Mouse (Mus musculus) heart, embryonic 11.5 days (tissue): ENCODE measurements around the gene Trib3. TPM values are rescaled to one million over a fixed set of nuclear protein-coding genes. Genes with fewer than 3 reads are reported as not detected.

Experiments
- ATAC-seq: fragments of 200-750 bp; cut with Nextera tagmentation; replicated peaks from 2 replicates; pipeline ENCODE4 v1.8.0; 2017; ENCODE audit warnings: moderate library complexity; ENCODE audit not compliant: insufficient number of reproducible peaks, low FRiP score, low TSS enrichment
- H3K27ac ChIP-seq: fragments of 300-500 bp; sonication (generic); 2 replicates; pipeline ENCODE4 v1.5.1; 2014; ENCODE audit warnings: mild to moderate bottlenecking, low read depth, low read length
- H3K27me3 ChIP-seq: fragments of 300-500 bp; sonication (generic); 2 replicates; pipeline ENCODE4 v1.6.1; 2014; ENCODE audit warnings: mild to moderate bottlenecking, low read length, mixed read lengths; ENCODE audit not compliant: control insufficient read depth, insufficient read depth
- H3K36me3 ChIP-seq: fragments of 300-500 bp; sonication (generic); 2 replicates; pipeline ENCODE4 v1.6.1; 2014; ENCODE audit warnings: mild to moderate bottlenecking, low read length, moderate library complexity, mixed read lengths; ENCODE audit not compliant: control insufficient read depth, insufficient read depth
- H3K4me1 ChIP-seq: fragments of 300-500 bp; sonication (generic); 2 replicates; pipeline ENCODE4 v1.6.1; 2014; ENCODE audit warnings: low read length; ENCODE audit not compliant: control insufficient read depth, insufficient read depth
- H3K4me2 ChIP-seq: fragments of 300-500 bp; sonication (generic); 2 replicates; pipeline ENCODE4 v1.6.1; 2014; ENCODE audit warnings: mild to moderate bottlenecking, moderate library complexity
- H3K4me3 ChIP-seq: fragments of 300-500 bp; sonication (generic); 2 replicates; pipeline ENCODE4 v1.5.1; 2014; ENCODE audit warnings: low read depth, low read length
- H3K9ac ChIP-seq: fragments of 300-500 bp; sonication (generic); 2 replicates; pipeline ENCODE4 v1.6.1; 2014; ENCODE audit warnings: mild to moderate bottlenecking, low read depth, low read length, moderate library complexity
- H3K9me3 ChIP-seq: fragments of 300-500 bp; sonication (generic); replicated peaks from 2 replicates; pipeline ENCODE4 v1.6.1; 2016; ENCODE audit warnings: low read length; ENCODE audit not compliant: control insufficient read depth
- WGBS: fragments of 180-500 bp; shearing (Covaris S2); extraction: QIAGEN DNeasy Blood & Tissue Kit; methylation state at CpG from one replicate; pipeline ENCODE4 v1.1.7; 2014; ENCODE audit not compliant: insufficient replicate concordance; 5-methylcytosine and 5-hydroxymethylcytosine counted together
- polyA plus RNA-seq: library from polyadenylated mRNA; unstranded; fragments of >200 nt; fragmentation: Nextera tagmentation; extraction: Ambion mirVana; gene quantifications from 2 replicates; pipeline ENCODE4 v1.2.1, GENCODE M21; 2014

The Trib3 gene
- polyA plus RNA-seq, 1 experiment from 2014 or later: 3.4 TPM

DNA sequence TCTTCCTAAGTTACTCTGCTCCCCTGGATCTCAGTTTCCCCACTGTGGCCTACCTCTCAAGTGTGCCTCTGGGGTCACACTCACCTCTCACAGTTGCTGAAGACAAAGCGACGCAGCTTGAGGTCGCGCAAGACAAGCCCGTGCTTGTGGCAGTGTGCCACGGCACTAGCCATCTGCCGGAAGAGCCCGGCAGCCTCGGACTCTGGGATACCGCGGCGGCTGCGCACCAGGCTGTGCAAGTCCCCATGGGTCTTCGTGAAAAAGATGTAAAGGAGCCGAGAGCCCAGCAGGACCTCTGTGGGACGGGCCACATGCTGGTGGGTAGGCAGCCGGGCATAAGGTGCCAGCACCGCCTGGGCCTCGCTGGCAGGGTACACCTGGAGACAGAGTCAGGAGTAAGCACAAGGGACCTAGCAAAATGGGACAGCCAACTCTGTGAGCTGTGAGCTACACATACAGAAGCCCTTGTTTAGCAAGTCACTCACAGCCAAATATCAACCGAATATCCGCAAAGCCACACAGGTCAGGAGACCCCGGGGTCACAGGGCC, 4.1 kb downstream of the Trib3 start:
- Histone ChIP-seq H3K9ac (no peak overlapping the region), H3K4me3 (no peak overlapping the region), H3K27me3 (no peaks in the 10 kb centered on the region), H3K36me3 (no peaks in the 10 kb centered on the region), H3K4me1 (peaks cover 4% of the 10 kb centered on the region; the same call in 1 of the 2 replicates), H3K27ac (no peak overlapping the region), H3K9me3 (no peaks in the 10 kb centered on the region), H3K4me2 (no peak overlapping the region)
- 80% methylated on average over 22 of the region's 22 CpGs for WGBS
- no peak for ATAC-seq

DNA sequence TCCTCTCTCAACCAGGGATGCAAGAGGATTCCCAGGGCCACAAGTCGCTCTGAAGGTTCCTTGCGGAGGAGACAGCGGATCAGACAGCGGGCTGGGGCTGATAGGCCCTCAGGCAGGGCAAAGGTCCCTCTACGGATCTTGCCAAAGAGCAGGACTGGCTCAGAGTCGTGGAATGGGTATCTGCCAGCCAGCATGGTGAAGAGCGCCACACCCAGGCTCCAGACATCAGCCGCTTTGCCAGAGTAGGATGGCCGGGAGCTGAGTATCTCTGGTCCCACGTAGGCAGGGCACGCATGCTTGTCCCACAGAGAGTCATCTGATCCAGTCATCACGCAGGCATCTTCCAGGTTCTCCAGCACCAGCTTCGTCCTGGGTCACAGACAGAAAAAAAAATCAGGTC, 5.5 kb downstream of the Trib3 start:
- 79% methylated on average over 13 of the region's 13 CpGs for WGBS
- Histone ChIP-seq H3K9ac (no peak overlapping the region), H3K9me3 (no peaks in the 10 kb centered on the region), H3K27ac (no peak overlapping the region), H3K27me3 (no peaks in the 10 kb centered on the region), H3K36me3 (no peaks in the 10 kb centered on the region), H3K4me2 (no peak overlapping the region), H3K4me3 (no peak overlapping the region), H3K4me1 (no peaks in the 10 kb centered on the region)
- ATAC-seq: no peak

DNA sequence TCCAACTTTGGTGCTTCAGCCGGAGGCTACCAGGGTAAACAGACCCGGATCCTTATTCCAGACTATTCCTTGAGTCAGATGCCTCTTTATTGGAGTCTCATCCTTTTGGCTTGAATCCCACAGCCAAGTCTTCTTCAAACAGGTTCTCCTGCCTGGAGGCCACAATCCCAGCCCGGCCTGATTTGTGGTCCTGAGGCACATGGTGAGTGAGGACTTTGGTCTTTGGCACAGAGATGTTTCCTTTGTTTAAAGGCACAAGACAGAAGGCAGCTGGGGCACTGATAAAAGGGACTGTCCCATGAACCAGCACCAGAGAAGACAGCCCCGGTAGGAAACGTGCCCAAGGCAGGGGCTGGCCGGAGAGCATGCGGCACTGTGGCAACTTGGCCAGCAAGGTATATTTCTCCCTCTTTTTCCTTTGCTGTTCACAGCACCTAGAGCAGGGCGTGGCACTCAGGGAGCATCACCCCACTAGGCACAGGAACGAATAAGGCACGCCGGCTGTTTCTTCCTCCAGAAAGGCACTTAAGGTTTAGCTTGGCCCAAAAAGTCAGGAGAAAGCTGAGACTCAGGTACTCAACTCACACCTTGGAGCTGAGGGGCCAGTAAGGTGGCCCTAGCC, 6.1 kb downstream of the Trib3 start:
- Histone ChIP-seq H3K4me3 (no peak overlapping the region), H3K27me3 (no peaks in the 10 kb centered on the region), H3K4me2 (no peak overlapping the region), H3K9me3 (no peaks in the 10 kb centered on the region), H3K36me3 (no peaks in the 10 kb centered on the region), H3K9ac (no peak overlapping the region), H3K4me1 (no peaks in the 10 kb centered on the region), H3K27ac (no peak overlapping the region)
- ATAC-seq: no peak
- WGBS: 89% methylated on average over 11 of the region's 11 CpGs

DNA sequence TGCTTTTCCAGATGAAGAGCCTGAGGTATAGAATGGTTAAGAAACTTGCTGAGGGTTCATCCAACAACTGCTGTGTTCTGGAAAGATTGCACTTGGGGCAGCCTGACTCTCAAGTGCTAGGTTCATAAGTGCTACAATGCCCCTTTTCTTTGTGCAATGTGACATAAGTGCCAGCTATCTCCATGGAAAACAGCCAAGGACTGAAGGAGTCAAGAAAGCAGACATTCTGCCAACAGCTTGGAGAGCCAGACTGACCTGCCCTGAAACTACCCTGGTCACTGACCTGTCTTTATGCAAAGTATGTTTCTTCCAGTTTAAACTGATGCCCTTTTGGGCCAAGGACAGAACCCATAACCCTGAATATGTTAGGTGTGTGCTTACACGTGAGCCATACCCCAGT, 7.0 kb downstream of the Trib3 start:
- Histone ChIP-seq H3K27ac (no peak overlapping the region), H3K27me3 (no peaks in the 10 kb centered on the region), H3K4me2 (no peak overlapping the region), H3K4me1 (no peaks in the 10 kb centered on the region), H3K36me3 (no peaks in the 10 kb centered on the region), H3K4me3 (no peak overlapping the region), H3K9me3 (no peaks in the 10 kb centered on the region), H3K9ac (no peak overlapping the region)
- ATAC-seq: no peak
- 66% methylated on average over 1 of the region's 1 CpGs for WGBS

DNA sequence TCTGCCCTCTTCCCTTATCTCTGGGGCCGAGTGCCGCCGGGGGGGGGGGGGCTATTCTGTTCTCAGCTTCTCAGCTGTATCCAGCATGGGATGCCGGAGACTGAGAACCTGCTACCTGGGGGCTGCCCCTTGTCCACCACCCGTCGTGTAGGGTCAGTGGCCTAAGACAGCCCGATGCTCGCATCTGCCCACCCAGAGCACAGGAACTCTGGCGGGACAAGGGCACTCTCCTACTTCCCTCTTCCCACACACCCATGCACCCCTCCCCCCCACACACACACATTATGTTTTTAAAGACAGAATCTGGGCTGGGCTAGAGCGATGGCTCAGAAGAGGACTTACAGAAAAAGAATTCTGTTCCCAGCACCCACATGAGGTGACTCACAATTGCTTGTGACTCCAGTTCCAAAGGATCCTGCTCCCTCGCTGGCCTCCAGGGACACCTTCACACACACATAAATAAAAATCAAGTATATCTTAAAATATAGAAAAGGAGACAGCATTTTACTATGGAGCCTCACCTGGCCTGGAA, 8.5 kb downstream of the Trib3 start:
- no peak overlapping the region for H3K4me2 ChIP-seq
- 34% methylated on average over 10 of the region's 11 CpGs for WGBS
- ATAC-seq: no peak

DNA sequence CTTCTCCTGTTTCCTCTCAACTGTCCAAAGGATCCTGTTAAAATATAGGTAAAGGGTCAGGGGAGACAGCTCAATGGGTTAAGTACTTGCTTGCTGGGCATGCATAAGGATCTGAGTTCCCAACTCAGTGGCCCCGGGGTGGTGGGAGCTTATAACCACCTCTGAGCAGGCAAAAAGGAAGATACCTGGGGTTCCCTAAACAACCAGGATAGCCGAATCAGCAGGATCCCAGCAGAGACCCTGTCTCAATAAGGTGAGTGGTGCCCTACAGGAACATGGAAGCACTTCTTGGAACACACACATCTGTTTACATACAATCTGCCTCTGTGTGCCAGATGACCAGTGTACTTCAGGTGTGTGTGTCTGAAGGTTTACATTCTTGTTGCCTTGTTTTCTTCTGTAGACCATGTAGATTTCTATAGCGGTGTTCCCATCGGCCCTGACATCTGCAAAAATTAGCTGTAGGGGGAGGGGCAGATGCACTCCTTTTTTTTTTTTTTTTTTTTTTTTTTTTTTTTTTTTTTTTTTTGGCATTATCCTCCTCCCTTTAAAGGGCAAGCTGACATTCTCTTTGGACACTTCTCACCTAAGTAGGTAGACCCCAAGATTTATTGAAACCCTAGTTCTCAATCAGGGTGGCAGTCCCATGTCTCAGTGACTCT, 10.4 kb downstream of the Trib3 start:
- no peak overlapping the region for H3K4me3 ChIP-seq
- no peaks in the 10 kb centered on the region for H3K27me3 ChIP-seq
- no peak overlapping the region for H3K4me2 ChIP-seq
- ATAC-seq: no peak
- H3K9ac ChIP-seq: no peak overlapping the region
- peaks cover 11% of the 10 kb centered on the region for H3K4me1 ChIP-seq
- no peaks in the 10 kb centered on the region for H3K9me3 ChIP-seq
- H3K27ac ChIP-seq: no peak overlapping the region
- 71% methylated on average over 4 of the region's 4 CpGs for WGBS
- H3K36me3 ChIP-seq: no peaks in the 10 kb centered on the region

More for the DNA sequence above, 8.5 kb downstream of the Trib3 start:
- no peak overlapping the region for H3K27ac ChIP-seq
- H3K9me3 ChIP-seq: no peaks in the 10 kb centered on the region
- H3K36me3 ChIP-seq: no peaks in the 10 kb centered on the region
- H3K4me1 ChIP-seq: peaks cover 11% of the 10 kb centered on the region
- H3K4me3 ChIP-seq: no peak overlapping the region
- no peaks in the 10 kb centered on the region for H3K27me3 ChIP-seq
- no peak overlapping the region for H3K9ac ChIP-seq

DNA sequence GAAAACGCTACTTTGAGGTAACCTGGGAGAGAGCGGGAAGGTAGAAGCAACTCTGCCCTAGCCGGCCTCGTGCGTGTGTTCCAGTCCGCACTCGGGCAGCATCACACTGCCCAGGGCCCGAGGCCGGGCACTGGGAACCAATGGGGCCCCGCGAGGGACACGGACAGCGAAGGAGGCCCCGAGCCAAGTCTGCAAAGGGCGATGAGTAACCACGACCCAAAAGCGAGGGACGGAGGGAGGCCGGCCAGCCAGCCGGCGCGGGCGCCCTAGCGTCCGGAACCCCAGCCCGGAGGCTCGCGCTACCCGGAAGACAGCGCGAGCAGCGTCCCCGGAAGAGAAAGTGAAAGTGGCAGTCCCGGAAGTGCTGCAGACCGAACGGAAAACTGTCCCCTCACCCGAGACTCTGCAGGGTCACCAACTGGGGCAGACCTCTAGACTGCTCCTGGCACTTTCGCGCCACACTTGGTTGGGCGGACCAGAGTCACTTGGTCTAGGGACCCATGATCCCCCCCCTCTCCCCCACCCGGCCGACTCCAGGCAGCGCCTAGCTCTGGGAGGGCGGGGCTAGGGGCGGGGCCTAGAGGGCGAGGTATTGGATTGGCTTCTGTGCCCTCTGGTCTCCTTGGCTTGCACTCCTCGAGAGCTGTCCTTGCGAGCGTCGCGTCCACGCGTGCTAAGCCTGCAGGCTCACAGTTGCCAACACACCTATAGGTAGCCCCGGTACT, 11.6 kb downstream of the Trib3 start, which contains the start of gene Rbck1:
Rbck1 (minus strand) TSS at position 553 of the 725 bp plus-strand sequence.
- Histone ChIP-seq H3K9ac (peak within 1 kb of the TSS; percentile 89), H3K27ac (peak within 1 kb of the TSS; percentile 95), H3K9me3 (no peaks in the 10 kb centered on the region), H3K36me3 (no peaks in the 10 kb centered on the region), H3K4me3 (peak within 1 kb of the TSS; percentile 74), H3K4me2 (peak within 1 kb of the TSS; percentile 94), H3K4me1 (peaks cover 11% of the 10 kb centered on the region), H3K27me3 (no peaks in the 10 kb centered on the region)
- ATAC-seq: peak; percentile 92
- under 1% methylated on average over 54 of the region's 54 CpGs for WGBS

DNA sequence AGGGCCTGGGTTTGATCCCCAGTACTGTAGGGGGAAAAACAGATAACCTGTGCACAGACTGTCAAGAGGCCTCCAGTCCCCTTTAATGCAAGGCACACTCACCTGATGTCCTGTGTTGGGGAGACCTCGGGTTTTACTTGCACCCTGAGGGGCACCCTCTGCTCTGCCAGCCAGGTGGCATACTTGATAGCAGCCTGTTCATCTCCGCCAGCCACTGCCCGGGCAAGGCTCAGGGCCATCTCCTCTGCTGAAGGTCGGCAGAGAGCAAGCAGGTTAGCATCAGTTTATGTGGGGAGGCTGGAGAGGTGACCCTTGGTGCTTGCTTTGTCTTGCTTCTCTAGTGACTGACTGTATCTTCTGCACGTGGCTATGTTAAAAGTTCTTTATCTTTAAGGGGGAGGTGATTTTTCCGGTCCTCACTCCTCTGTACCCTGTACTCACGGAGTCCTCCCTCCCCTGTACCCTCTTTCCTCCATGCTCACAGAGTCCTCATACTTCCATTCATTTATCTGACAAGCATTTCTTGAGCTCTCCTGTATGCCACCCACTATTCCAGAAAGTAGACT, 12.9 kb downstream of the Trib3 start:
- no peak overlapping the region for H3K27ac ChIP-seq
- no peak for ATAC-seq
- peaks cover 4% of the 10 kb centered on the region for H3K36me3 ChIP-seq

More for the DNA sequence above, 12.9 kb downstream of the Trib3 start:
- Histone ChIP-seq H3K9ac (peak overlapping the region; percentile 89), H3K27me3 (no peaks in the 10 kb centered on the region), H3K4me2 (peak overlapping the region; percentile 94), H3K4me3 (peak overlapping the region; percentile 74), H3K4me1 (peaks cover 11% of the 10 kb centered on the region), H3K9me3 (no peaks in the 10 kb centered on the region)
- WGBS: 45% methylated on average over 7 of the region's 7 CpGs
